Mouse (Mus musculus) hindbrain, embryonic 15.5 days (tissue): ENCODE data around the gene Serpinb2. TPM values are rescaled to one million over a fixed set of nuclear protein-coding genes. Genes with fewer than 3 reads are reported as not detected.

Source experiments
- polyA plus RNA-seq: library from polyadenylated mRNA; unstranded; fragments of >200 nt; fragmentation: Nextera tagmentation; extraction: Ambion mirVana; gene quantifications from 2 replicates; pipeline ENCODE4 v1.2.1, GENCODE M21; 2015

Serpinb2 gene
- polyA plus RNA-seq, 1 experiment from 2014 or later: not detected

Other genes with a start within 250 kb of the Serpinb2 start
- not detected in 2 replicates for gene Serpinb3b, start 233.1 kb upstream of the Serpinb2 start, polyA plus RNA-seq
- gene Serpinb3c, start 233.1 kb upstream of the Serpinb2 start, polyA plus RNA-seq: not detected in 2 replicates
- gene Serpinb11, start 150.2 kb upstream of the Serpinb2 start, polyA plus RNA-seq: not detected in 2 replicates
- 0.16 TPM in 1 of 2 replicates, not detected in the other for gene Serpinb7, start 111.8 kb upstream of the Serpinb2 start, polyA plus RNA-seq
- 0.67 and 1.1 TPM in 2 replicates for gene Serpinb8, start 78.6 kb downstream of the Serpinb2 start, polyA plus RNA-seq